Mouse (Mus musculus): ENCODE measurements around the gene Trim17. TPM values are rescaled to one million over a fixed set of nuclear protein-coding genes. Genes with fewer than 3 reads are reported as not detected.

Gene Trim17
- polyA plus RNA-seq, 1 experiment from 2014 or later: 0.14 TPM

GRCm38 (mm10) chr11:58999830-59000229, 45.3 kb downstream of the Trim17 start:
- WGBS: 77% methylated on average over 6 of the region's 6 CpGs

DNA sequence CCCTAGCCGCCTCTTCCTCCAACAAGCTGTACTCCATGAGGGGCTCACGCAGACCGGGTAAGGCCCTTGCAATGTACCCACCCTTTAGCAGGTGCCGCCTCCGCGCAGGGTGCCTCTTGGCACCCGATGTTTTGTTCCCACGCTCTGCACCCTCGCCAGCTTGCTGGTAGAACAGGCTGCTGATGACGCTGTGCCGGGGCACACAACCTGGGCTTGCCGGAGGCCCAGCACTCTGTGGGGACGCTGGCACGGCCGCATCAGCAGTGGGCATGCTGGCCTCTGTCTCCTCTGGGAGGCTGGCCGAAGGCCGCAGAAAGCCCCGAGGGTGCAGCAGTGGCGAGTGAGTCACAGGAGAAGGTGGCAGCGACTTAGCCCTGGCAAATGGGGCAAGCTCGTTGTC, 46.1 kb downstream of the Trim17 start:
- H3K4me2 ChIP-seq: no peak overlapping the region
- TF ChIP-seq CTCF (IDR thresholded peaks at IDR 0.05; ENCODE audit: low read depth): no peak
- ATAC-seq (ENCODE audit: insufficient read depth) (no peak), DNase-seq (no peak)
- H3K9ac ChIP-seq: no peak overlapping the region
- H3K36me3 ChIP-seq (ENCODE audit: insufficient read depth): no peaks in the 10 kb centered on the region
- H3K27ac ChIP-seq (ENCODE audit: low read depth): no peak overlapping the region
- no peak overlapping the region for H3K4me3 ChIP-seq (ENCODE audit: low read depth, low read length)
- 88% methylated on average over 21 of the region's 21 CpGs for WGBS
- no peaks in the 10 kb centered on the region for H3K4me1 ChIP-seq (ENCODE audit: insufficient read depth)
- no peaks in the 10 kb centered on the region for H3K9me3 ChIP-seq (ENCODE audit: low read depth, low read length)
- no peaks in the 10 kb centered on the region for H3K27me3 ChIP-seq (ENCODE audit: insufficient read depth, low read length)

More at GRCm38 (mm10) chr11:58999830-59000229, 45.3 kb downstream of the Trim17 start:
- Histone ChIP-seq H3K9ac (no peak overlapping the region), H3K4me2 (no peak overlapping the region), H3K4me1 (ENCODE audit: insufficient read depth) (no peaks in the 10 kb centered on the region), H3K9me3 (ENCODE audit: low read depth, low read length) (no peaks in the 10 kb centered on the region), H3K27ac (ENCODE audit: low read depth) (no peak overlapping the region), H3K36me3 (ENCODE audit: insufficient read depth) (no peaks in the 10 kb centered on the region), H3K4me3 (ENCODE audit: low read depth, low read length) (no peak overlapping the region), H3K27me3 (ENCODE audit: insufficient read depth, low read length) (0 out of 2 replicates have a peak, but pooled peaks cover 3% of the 10 kb centered on the region)
- ATAC-seq (ENCODE audit: insufficient read depth) (no peak), DNase-seq (no peak)
- TF ChIP-seq CTCF (IDR thresholded peaks at IDR 0.05; ENCODE audit: low read depth): no peak

GRCm38 (mm10) chr11:59002327-59003079, 48.0 kb downstream of the Trim17 start:
- no peaks in the 10 kb centered on the region for H3K4me1 ChIP-seq (ENCODE audit: insufficient read depth)
- H3K27ac ChIP-seq (ENCODE audit: low read depth): no peak overlapping the region
- no peak overlapping the region for H3K9ac ChIP-seq
- TF ChIP-seq CTCF (IDR thresholded peaks at IDR 0.05; ENCODE audit: low read depth): no peak
- no peaks in the 10 kb centered on the region for H3K9me3 ChIP-seq (ENCODE audit: low read depth, low read length)
- no peak overlapping the region for H3K4me3 ChIP-seq (ENCODE audit: low read depth, low read length)
- no peaks in the 10 kb centered on the region for H3K36me3 ChIP-seq (ENCODE audit: insufficient read depth)
- WGBS: 70% methylated on average over 7 of the region's 7 CpGs
- no peaks in the 10 kb centered on the region for H3K27me3 ChIP-seq (ENCODE audit: insufficient read depth, low read length)
- ATAC-seq (ENCODE audit: insufficient read depth) (no peak), DNase-seq (no peak)
- no peak overlapping the region for H3K4me2 ChIP-seq

- DNase-seq (peak; percentile 41), ATAC-seq (ENCODE audit: insufficient read depth) (no peak)
- H3K9ac ChIP-seq: no peak overlapping the region
- no peak overlapping the region for H3K4me2 ChIP-seq
- no peaks in the 10 kb centered on the region for H3K27me3 ChIP-seq (ENCODE audit: insufficient read depth, low read length)
- TF ChIP-seq CTCF (IDR thresholded peaks at IDR 0.05; ENCODE audit: low read depth): peak; percentile 72
- H3K9me3 ChIP-seq (ENCODE audit: low read depth, low read length): no peaks in the 10 kb centered on the region
- no peaks in the 10 kb centered on the region for H3K36me3 ChIP-seq (ENCODE audit: insufficient read depth)
- no peaks in the 10 kb centered on the region for H3K4me1 ChIP-seq (ENCODE audit: insufficient read depth)
- no peak overlapping the region for H3K27ac ChIP-seq (ENCODE audit: low read depth)
- 31% methylated on average over 9 of the region's 9 CpGs for WGBS
- H3K4me3 ChIP-seq (ENCODE audit: low read depth, low read length): no peak overlapping the region
Measured at GRCm38 (mm10) chr11:59015052-59015451, 60.6 kb downstream of the Trim17 start.

Small RNA genes lying within 50 kb of the gene (microRNA-seq; reads per million reads assigned to microRNA genes)
- gene Gm44313 (ENCODE audit: borderline number of aligned reads): not detected

Other genes with a start within 250 kb of the Trim17 start
- not detected in 2 replicates for gene Olfr318, start 230.7 kb upstream of the Trim17 start, polyA plus RNA-seq (2014; fragmentation: Nextera tagmentation; extraction: Ambion mirVana)
- gene Olfr317, start 215.5 kb upstream of the Trim17 start, polyA plus RNA-seq (2014; fragmentation: Nextera tagmentation; extraction: Ambion mirVana): not detected in 2 replicates
- gene Olfr316, start 202.0 kb upstream of the Trim17 start, polyA plus RNA-seq (2014; fragmentation: Nextera tagmentation; extraction: Ambion mirVana): not detected in 2 replicates
- gene Olfr315, start 181.5 kb upstream of the Trim17 start, polyA plus RNA-seq (2014; fragmentation: Nextera tagmentation; extraction: Ambion mirVana): not detected in 2 replicates
- gene Olfr314, start 171.7 kb upstream of the Trim17 start, polyA plus RNA-seq (2014; fragmentation: Nextera tagmentation; extraction: Ambion mirVana): 0.11 TPM in 1 of 2 replicates, not detected in the other
- not detected in 2 replicates for gene Fam183b, start 152.7 kb upstream of the Trim17 start, polyA plus RNA-seq (2014; fragmentation: Nextera tagmentation; extraction: Ambion mirVana)
- not detected in 2 replicates for gene Olfr313, start 139.7 kb upstream of the Trim17 start, polyA plus RNA-seq (2014; fragmentation: Nextera tagmentation; extraction: Ambion mirVana)
- not detected in 2 replicates for gene Olfr312, start 125.4 kb upstream of the Trim17 start, polyA plus RNA-seq (2014; fragmentation: Nextera tagmentation; extraction: Ambion mirVana)
- not detected in 2 replicates for gene Olfr311, start 115.4 kb upstream of the Trim17 start, polyA plus RNA-seq (2014; fragmentation: Nextera tagmentation; extraction: Ambion mirVana)
- gene Gm12258, start 107.5 kb upstream of the Trim17 start, polyA plus RNA-seq (2014; fragmentation: Nextera tagmentation; extraction: Ambion mirVana): 7.2 and 9.3 TPM in 2 replicates
- gene 2810021J22Rik, start 87.5 kb upstream of the Trim17 start, polyA plus RNA-seq (2014; fragmentation: Nextera tagmentation; extraction: Ambion mirVana): 5.8 and 9.2 TPM in 2 replicates
- 7.8 and 7.9 TPM in 2 replicates for gene Zfp39, start 50.5 kb upstream of the Trim17 start, polyA plus RNA-seq (2014; fragmentation: Nextera tagmentation; extraction: Ambion mirVana)
- not detected in 2 replicates for gene Btnl10, start 36.8 kb upstream of the Trim17 start, polyA plus RNA-seq (2014; fragmentation: Nextera tagmentation; extraction: Ambion mirVana)
- gene Rnf187, start 15.8 kb upstream of the Trim17 start, polyA plus RNA-seq (2014; fragmentation: Nextera tagmentation; extraction: Ambion mirVana): 273 and 293 TPM in 2 replicates
- 9.0 and 9.5 TPM in 2 replicates for gene Hist3h2ba, start 5.8 kb upstream of the Trim17 start, polyA plus RNA-seq (2014; fragmentation: Nextera tagmentation; extraction: Ambion mirVana)
- 18.1 and 18.5 TPM in 2 replicates for gene Hist3h2a, start within 50 bp of the Trim17 start, polyA plus RNA-seq (2014; fragmentation: Nextera tagmentation; extraction: Ambion mirVana)
- 17.2 and 18.2 TPM in 2 replicates for gene Trim11, start 23.4 kb downstream of the Trim17 start, polyA plus RNA-seq (2014; fragmentation: Nextera tagmentation; extraction: Ambion mirVana)
- gene Obscn, start 181.7 kb downstream of the Trim17 start, polyA plus RNA-seq (2014; fragmentation: Nextera tagmentation; extraction: Ambion mirVana): 0.14 and 1.4 TPM in 2 replicates
- gene Iba57, start 209.1 kb downstream of the Trim17 start, polyA plus RNA-seq (2014; fragmentation: Nextera tagmentation; extraction: Ambion mirVana): 1.9 and 2.2 TPM in 2 replicates
- 0.16 and 0.34 TPM in 2 replicates for gene Gjc2, start 228.5 kb downstream of the Trim17 start, polyA plus RNA-seq (2014; fragmentation: Nextera tagmentation; extraction: Ambion mirVana)
- gene Guk1, start 237.5 kb downstream of the Trim17 start, polyA plus RNA-seq (2014; fragmentation: Nextera tagmentation; extraction: Ambion mirVana): 140 and 141 TPM in 2 replicates
- gene Mrpl55, start 247.8 kb downstream of the Trim17 start, polyA plus RNA-seq (2014; fragmentation: Nextera tagmentation; extraction: Ambion mirVana): 89.9 and 100 TPM in 2 replicates

Data from lung, embryonic 14.5 days (tissue).